Mouse (Mus musculus) hematopoietic multipotent progenitor cell, adult 10-12 weeks (in vitro differentiated cells): ENCODE results near the gene Satb2. TPM values are rescaled to one million over a fixed set of nuclear protein-coding genes. Genes with fewer than 3 reads are reported as not detected.

Experiments used
- polyA plus RNA-seq: library from polyadenylated mRNA; stranded (reverse); fragments of >175 nt; gene quantifications from 2 replicates; pipeline ENCODE4 v1.2.3, GENCODE M21; 2012; ENCODE audit warnings: low replicate concordance

The Satb2 gene
- polyA plus RNA-seq = 0.66 and 0.91 TPM in 2 replicates

DNA sequence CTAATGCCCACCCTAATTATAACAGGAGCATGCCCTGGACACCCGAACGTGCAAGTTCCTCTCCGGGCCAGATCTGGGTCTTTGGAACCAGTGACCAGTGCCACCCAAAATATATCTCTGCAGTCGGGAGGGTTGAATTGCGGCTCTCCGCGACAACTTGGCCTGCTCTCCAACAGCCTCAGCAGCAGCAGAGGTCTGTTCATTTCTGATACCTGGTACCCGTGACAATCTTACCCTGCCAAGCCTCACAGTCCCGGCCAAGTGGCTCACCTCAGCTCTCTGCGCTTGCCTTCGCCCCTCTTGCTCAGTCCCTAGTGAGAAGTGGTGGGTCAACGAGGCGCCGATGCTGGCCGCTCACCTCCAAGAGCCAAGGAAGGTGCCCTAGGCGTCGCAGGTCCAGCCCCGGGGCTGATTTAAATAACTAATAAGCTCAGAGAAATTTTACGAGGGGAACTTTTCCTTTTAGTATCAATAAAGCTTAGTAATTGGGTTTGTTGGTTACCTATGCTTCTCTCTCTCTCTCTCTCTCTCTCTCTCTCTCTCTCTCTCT lies at the start of gene Satb2:
Gene Satb2, minus strand, starts transcription at position 500 of the 550 bp plus-strand sequence.

